ENCODE assay signal across 13 mouse cellular contexts in genomic region chr7:110779605-110780111, GRCm38 (mm10). TPM values are rescaled to one million over a fixed set of nuclear protein-coding genes. Genes with fewer than 3 reads are reported as not detected.
DNase-seq lines count a peak whose midpoint lies in the region; ATAC-seq lines count a peak whose summit lies in the region.
"Had no signal": no experiment of that assay in that cellular context is flagged by ENCODE, and none has a peak within 500 bp of the region (broad histone marks: within the 10 kb centered on the region; RNA-seq: fewer than 3 reads in every experiment).

No protein-coding gene starts in this region.

- no peak for ATAC-seq in embryonic facial prominence, embryonic 15.5 days (ENCODE audit: insufficient number of reproducible peaks, low FRiP score, low TSS enrichment, low read depth)
- ATAC-seq in neural tube, embryonic 13.5 days (ENCODE audit: low read depth): 0 out of 2 replicates have a peak, but pooled peaks have one; percentile 25
- ATAC-seq in neural tube, embryonic 14.5 days (ENCODE audit: low read depth): peak; percentile 49; the same call in 1 of the 2 replicates

- DNase-seq in embryonic facial prominence, embryonic 10.5 days (ENCODE audit: low spot score): no peak
- DNase-seq in neural tube, embryonic 10.5 days (ENCODE audit: extremely low spot score, low spot score): no peak
- peak; percentile 49 to 67 for DNase-seq in layer of hippocampus, adult 8-10 months (ENCODE audit: low spot score in 2 of 2)
- DNase-seq in urinary bladder, postnatal 4 days (ENCODE audit: low spot score in 2 of 2): no peak
- DNase-seq in Muller cell, postnatal 12 days (ENCODE audit: inconsistent ontology term): no peak
- DNase-seq: adrenal gland, adult 8-10 months; kidney, postnatal 25 days; lung, postnatal 4 days had no signal

- H3K4me1 ChIP-seq in embryonic facial prominence, embryonic 15.5 days: peaks cover 54% of the 10 kb centered on the region
- H3K4me1 ChIP-seq in embryonic facial prominence, embryonic 10.5 days: peaks cover 54% of the 10 kb centered on the region
- peaks cover 29% of the 10 kb centered on the region for H3K4me1 ChIP-seq in neural tube, embryonic 13.5 days (replicated peaks)
- 0 out of 2 replicates have a peak, but pooled peaks cover 6% of the 10 kb centered on the region for H3K4me1 ChIP-seq in neural tube, embryonic 14.5 days (ENCODE audit: control insufficient read depth, insufficient read depth, low read length)

- H3K36me3 ChIP-seq in embryonic facial prominence, embryonic 15.5 days: no peaks in the 10 kb centered on the region
- H3K36me3 ChIP-seq in embryonic facial prominence, embryonic 10.5 days (replicated peaks): no peaks in the 10 kb centered on the region
- no peaks in the 10 kb centered on the region for H3K36me3 ChIP-seq in neural tube, embryonic 13.5 days
- no peaks in the 10 kb centered on the region for H3K36me3 ChIP-seq in neural tube, embryonic 14.5 days (ENCODE audit: control insufficient read depth, insufficient read depth, low read length)
- H3K36me3 ChIP-seq: embryonic facial prominence, embryonic 12.5 days; heart, embryonic 13.5 days had no signal

- no peak overlapping the region for H3K4me3 ChIP-seq in embryonic facial prominence, embryonic 15.5 days (replicated peaks)
- no peak overlapping the region for H3K4me3 ChIP-seq in embryonic facial prominence, embryonic 10.5 days
- H3K4me3 ChIP-seq in neural tube, embryonic 13.5 days: no peak overlapping the region
- no peak overlapping the region for H3K4me3 ChIP-seq in neural tube, embryonic 14.5 days (ENCODE audit: low read depth, low read length)
- H3K4me3 ChIP-seq: embryonic facial prominence, embryonic 12.5 days; heart, embryonic 13.5 days had no signal

- H3K27ac ChIP-seq in embryonic facial prominence, embryonic 15.5 days (replicated peaks): peak overlapping the region; percentile 79; the same call in 1 of the 2 replicates
- H3K27ac ChIP-seq in embryonic facial prominence, embryonic 10.5 days (replicated peaks): no peak overlapping the region
- peak overlapping the region; percentile 33; the same call in 1 of the 2 replicates for H3K27ac ChIP-seq in neural tube, embryonic 13.5 days (replicated peaks)
- no peak overlapping the region for H3K27ac ChIP-seq in neural tube, embryonic 14.5 days (ENCODE audit: low read depth, low read length)
- H3K27ac ChIP-seq: embryonic facial prominence, embryonic 12.5 days; heart, embryonic 13.5 days had no signal

- WGBS in embryonic facial prominence, embryonic 15.5 days: 78% methylated on average over 8 of the region's 8 CpGs
- 86% methylated on average over 8 of the region's 8 CpGs for WGBS in embryonic facial prominence, embryonic 10.5 days
- 74% methylated on average over 8 of the region's 8 CpGs for WGBS in neural tube, embryonic 13.5 days
- 66% methylated on average over 8 of the region's 8 CpGs for WGBS in neural tube, embryonic 14.5 days

- no peak overlapping the region for H3K4me2 ChIP-seq in embryonic facial prominence, embryonic 15.5 days (replicated peaks)
- H3K4me2 ChIP-seq in neural tube, embryonic 13.5 days: no peak overlapping the region
- H3K4me2 ChIP-seq in neural tube, embryonic 14.5 days (ENCODE audit: low read depth, low read length): no peak overlapping the region
- H3K4me2 ChIP-seq: embryonic facial prominence, embryonic 12.5 days; heart, embryonic 13.5 days had no signal

- no peak overlapping the region for H3K9ac ChIP-seq in embryonic facial prominence, embryonic 15.5 days
- no peak overlapping the region for H3K9ac ChIP-seq in neural tube, embryonic 13.5 days
- H3K9ac ChIP-seq in neural tube, embryonic 14.5 days (replicated peaks; ENCODE audit: low read depth, low read length): no peak overlapping the region
- H3K9ac ChIP-seq: embryonic facial prominence, embryonic 12.5 days; heart, embryonic 13.5 days had no signal

- no peaks in the 10 kb centered on the region for H3K27me3 ChIP-seq in embryonic facial prominence, embryonic 15.5 days
- no peaks in the 10 kb centered on the region for H3K27me3 ChIP-seq in embryonic facial prominence, embryonic 10.5 days (replicated peaks; ENCODE audit: low read depth, poor library complexity, severe bottlenecking)
- H3K27me3 ChIP-seq in neural tube, embryonic 13.5 days: no peaks in the 10 kb centered on the region
- no peaks in the 10 kb centered on the region for H3K27me3 ChIP-seq in neural tube, embryonic 14.5 days (ENCODE audit: control insufficient read depth, insufficient read depth, low read length)
- H3K27me3 ChIP-seq: embryonic facial prominence, embryonic 12.5 days had no signal

- no peaks in the 10 kb centered on the region for H3K9me3 ChIP-seq in embryonic facial prominence, embryonic 15.5 days (replicated peaks)
- no peaks in the 10 kb centered on the region for H3K9me3 ChIP-seq in embryonic facial prominence, embryonic 10.5 days
- no peaks in the 10 kb centered on the region for H3K9me3 ChIP-seq in neural tube, embryonic 13.5 days
- no peaks in the 10 kb centered on the region for H3K9me3 ChIP-seq in neural tube, embryonic 14.5 days (ENCODE audit: control insufficient read depth, low read length)
- H3K9me3 ChIP-seq: embryonic facial prominence, embryonic 12.5 days; heart, embryonic 13.5 days had no signal

RNA-seq across cellular contexts. Expression of gene Ampd3, which starts 11.7 kb away (rescaled TPM):
- polyA plus RNA-seq in embryonic facial prominence, embryonic 15.5 days (2015; fragmentation: Nextera tagmentation; extraction: Ambion mirVana): 10.6 and 11.1 TPM in 2 replicates
- polyA plus RNA-seq in embryonic facial prominence, embryonic 10.5 days (2016; fragmentation: Nextera tagmentation; extraction: Ambion mirVana): 1.0 and 1.5 TPM in 2 replicates
- 5.2 and 5.4 TPM in 2 replicates for polyA plus RNA-seq in neural tube, embryonic 13.5 days (2015; fragmentation: Nextera tagmentation; extraction: Ambion mirVana)
- 10 to 100 TPM; 25.4 to 37.7 (median 30.3) TPM for total RNA-seq in layer of hippocampus, adult 8-10 months (2022)
- polyA plus RNA-seq in neural tube, embryonic 14.5 days (2014; fragmentation: Nextera tagmentation; extraction: Ambion mirVana): 9.1 and 10.9 TPM in 2 replicates

Comparison
In these comparisons a context has a peak if more than half of its experiments do, and no peak if none do; other contexts are left out.
1. H3K27ac ChIP-seq: peak in embryonic facial prominence, embryonic 15.5 days (single experiment) and neural tube, embryonic 13.5 days (single experiment); none in embryonic facial prominence, embryonic 10.5 days (single experiment) and neural tube, embryonic 14.5 days (single experiment).
2. DNase-seq: peak in layer of hippocampus, adult 8-10 months (2 of 2); none in embryonic facial prominence, embryonic 10.5 days (single experiment), neural tube, embryonic 10.5 days (single experiment), urinary bladder, postnatal 4 days (0 of 2) and Muller cell, postnatal 12 days (single experiment).